Mouse (Mus musculus) right cerebral cortex, adult 2 months (tissue): ENCODE measurements around the gene Serbp1.
"Not testable (repeated sequence)": the region's sequence is repeated elsewhere in the genome, so short reads cannot be mapped to it uniquely, and the experiment has no call there.

Source experiments
- DNase-seq, 2 experiments: peaks; one replicate each; pipeline ENCODE4 v3.0.0; 2021 to 2022; ENCODE audit warnings: low spot score in 2 of 2

Gene Serbp1

GRCm38 (mm10) chr6:67237977-67238376 lies at the start of gene Serbp1:
Gene Serbp1 (plus strand): TSS chr6:67238176.
- DNase-seq = no peak

GRCm38 (mm10) chr6:67193591-67193990 lies 44.4 kb upstream of the Serbp1 start:
- no peak for DNase-seq

GRCm38 (mm10) chr6:67194606-67195005 lies 43.4 kb upstream of the Serbp1 start:
- DNase-seq = no peak

GRCm38 (mm10) chr6:67195148-67195611 lies 42.8 kb upstream of the Serbp1 start:
- DNase-seq = no peak

- peak; percentile 12 to 16 for DNase-seq
Observed at GRCm38 (mm10) chr6:67196821-67197220, 41.2 kb upstream of the Serbp1 start.

- peak; percentile 47 to 54 for DNase-seq
Observed at GRCm38 (mm10) chr6:67198085-67198484, 39.9 kb upstream of the Serbp1 start.

- DNase-seq = peak in 1 of 2 experiments; percentile 33
Observed at GRCm38 (mm10) chr6:67200715-67201322, 37.2 kb upstream of the Serbp1 start.

- no peak for DNase-seq
Observed at GRCm38 (mm10) chr6:67205081-67206037, 32.6 kb upstream of the Serbp1 start.

- no peak for DNase-seq
Observed at GRCm38 (mm10) chr6:67212362-67212761, 25.6 kb upstream of the Serbp1 start.

GRCm38 (mm10) chr6:67213429-67214098 lies 24.4 kb upstream of the Serbp1 start:
- DNase-seq = no peak

- no peak for DNase-seq
Observed at GRCm38 (mm10) chr6:67217402-67217801, 20.6 kb upstream of the Serbp1 start.

GRCm38 (mm10) chr6:67217846-67218245 lies 20.1 kb upstream of the Serbp1 start:
- DNase-seq = no peak

- no peak for DNase-seq
Observed at GRCm38 (mm10) chr6:67218566-67218965, 19.4 kb upstream of the Serbp1 start.

- DNase-seq = not testable (repeated sequence)
Observed at GRCm38 (mm10) chr6:67219931-67220330, 18.0 kb upstream of the Serbp1 start.

- no peak for DNase-seq
Observed at GRCm38 (mm10) chr6:67220731-67221130, 17.2 kb upstream of the Serbp1 start.

GRCm38 (mm10) chr6:67223082-67223481 lies 14.9 kb upstream of the Serbp1 start:
- DNase-seq = no peak

GRCm38 (mm10) chr6:67223499-67223898 lies 14.5 kb upstream of the Serbp1 start:
- DNase-seq = no peak

GRCm38 (mm10) chr6:67226286-67226685 lies 11.7 kb upstream of the Serbp1 start:
- DNase-seq = no peak

- peak in 1 of 2 experiments; percentile 26 for DNase-seq
Observed at GRCm38 (mm10) chr6:67228459-67229107, 9.4 kb upstream of the Serbp1 start.

GRCm38 (mm10) chr6:67229521-67229920 lies 8.5 kb upstream of the Serbp1 start:
- no peak for DNase-seq

GRCm38 (mm10) chr6:67229922-67230518 lies 8.0 kb upstream of the Serbp1 start:
- no peak for DNase-seq
